Mouse (Mus musculus) limb, embryonic 14.5 days (tissue): ENCODE results near the gene Nfil3. TPM values are rescaled to one million over a fixed set of nuclear protein-coding genes. Genes with fewer than 3 reads are reported as not detected.
A peak's percentile ranks its signal among the peaks of the same experiment; 100 is the strongest.

Experiments used
- ATAC-seq: fragments of 200-750 bp; cut with Nextera tagmentation; 2 replicates; pipeline ENCODE4 v1.8.0; 2017; ENCODE audit warnings: low read depth, moderate number of reproducible peaks, moderate TSS enrichment; ENCODE audit not compliant: low FRiP score
- DNase-seq: peaks from one replicate; pipeline ENCODE4 v3.0.0-alpha.2; 2015; ENCODE audit warnings: low spot score
- H3K27ac ChIP-seq: fragments of 300-500 bp; sonication (generic); replicated peaks from 2 replicates; pipeline ENCODE4 v1.5.1; 2014; ENCODE audit warnings: low read depth, mild to moderate bottlenecking, low read length, moderate library complexity, mixed read lengths
- H3K27me3 ChIP-seq: fragments of 300-500 bp; sonication (generic); 2 replicates; pipeline ENCODE4 v1.6.1; 2014; ENCODE audit warnings: low read length, mixed read lengths; ENCODE audit not compliant: control insufficient read depth, insufficient read depth
- H3K36me3 ChIP-seq: fragments of 300-500 bp; sonication (generic); 2 replicates; pipeline ENCODE4 v1.6.1; 2014; ENCODE audit warnings: mild to moderate bottlenecking, low read length, moderate library complexity, mixed read lengths; ENCODE audit not compliant: control insufficient read depth, insufficient read depth
- H3K4me1 ChIP-seq: fragments of 300-500 bp; sonication (generic); 2 replicates; pipeline ENCODE4 v1.6.1; 2014; ENCODE audit warnings: antibody characterized with exemption, low read length, mixed read lengths; ENCODE audit not compliant: control insufficient read depth, insufficient read depth
- H3K4me2 ChIP-seq: fragments of 300-500 bp; sonication (generic); replicated peaks from 2 replicates; pipeline ENCODE4 v1.6.1; 2014; ENCODE audit warnings: low read depth, mild to moderate bottlenecking, low read length, moderate library complexity; ENCODE audit not compliant: severe bottlenecking
- H3K4me3 ChIP-seq: fragments of 300-500 bp; sonication (generic); replicated peaks from 2 replicates; pipeline ENCODE4 v1.5.1; 2014; ENCODE audit warnings: low read length
- H3K9ac ChIP-seq: fragments of 300-500 bp; sonication (generic); 2 replicates; pipeline ENCODE4 v1.6.1; 2014; ENCODE audit warnings: mild to moderate bottlenecking, low read depth, low read length, moderate library complexity; ENCODE audit not compliant: severe bottlenecking
- H3K9me3 ChIP-seq: fragments of 300-500 bp; sonication (generic); 2 replicates; pipeline ENCODE4 v1.6.1; 2016; ENCODE audit warnings: low read length; ENCODE audit not compliant: control insufficient read depth
- POLR2A ChIP-seq: fragments of 200-500 bp; IDR thresholded peaks from 2 replicates; pipeline ENCODE4 v1.8.0; 2012; ENCODE audit warnings: inconsistent platforms, mild to moderate bottlenecking, moderate library complexity, borderline replicate concordance; ENCODE audit not compliant: insufficient read depth, insufficient read length; ENCODE audit errors: extremely low read depth
- WGBS: fragments of 180-500 bp; shearing (Covaris S2); extraction: QIAGEN DNeasy Blood & Tissue Kit; methylation state at CpG from one replicate; pipeline ENCODE4 v1.1.7; 2014; 5-methylcytosine and 5-hydroxymethylcytosine counted together
- polyA plus RNA-seq, 2 experiments: library from polyadenylated mRNA; depleted of rRNA in 1 of 2; stranded (reverse) in 1 of 2; unstranded in 1 of 2; fragments of >200 nt; fragmentation: Nextera tagmentation in 1 of 2; extraction: Ambion mirVana in 1 of 2; gene quantifications; 2 replicates each; pipeline versions ENCODE4 v1.2.1 to v1.2.3; 2012 to 2014

Gene Nfil3
- polyA plus RNA-seq, 2 experiments, result 9.2 to 29.5 TPM

- Histone ChIP-seq H3K27me3 (no peaks in the 10 kb centered on the region), H3K4me2 (no peak overlapping the region), H3K27ac (no peak overlapping the region), H3K4me3 (no peak overlapping the region), H3K36me3 (no peaks in the 10 kb centered on the region), H3K9me3 (no peaks in the 10 kb centered on the region), H3K9ac (no peak overlapping the region), H3K4me1 (no peaks in the 10 kb centered on the region)
- no peak for ATAC-seq
- WGBS, result 60% methylated on average over 4 of the region's 4 CpGs
- TF ChIP-seq POLR2A, result no peak
- no peak for DNase-seq
Observed at GRCm38 (mm10) chr13:52944116-52944515, 36.8 kb downstream of the Nfil3 start.

GRCm38 (mm10) chr13:52942876-52943388 is 37.9 kb downstream of the Nfil3 start:
- ATAC-seq (no peak), DNase-seq (no peak)
- TF ChIP-seq POLR2A, result no peak
- Histone ChIP-seq H3K9ac (no peak overlapping the region), H3K27me3 (no peaks in the 10 kb centered on the region), H3K4me3 (no peak overlapping the region), H3K4me2 (no peak overlapping the region), H3K36me3 (no peaks in the 10 kb centered on the region), H3K27ac (no peak overlapping the region), H3K9me3 (no peaks in the 10 kb centered on the region), H3K4me1 (no peaks in the 10 kb centered on the region)
- 91% methylated on average over 1 of the region's 1 CpGs for WGBS

GRCm38 (mm10) chr13:52940956-52941355 is 39.9 kb downstream of the Nfil3 start:
- Histone ChIP-seq H3K27me3 (no peaks in the 10 kb centered on the region), H3K9ac (no peak overlapping the region), H3K9me3 (no peaks in the 10 kb centered on the region), H3K4me1 (no peaks in the 10 kb centered on the region), H3K4me3 (no peak overlapping the region), H3K4me2 (no peak overlapping the region), H3K36me3 (no peaks in the 10 kb centered on the region), H3K27ac (no peak overlapping the region)
- TF ChIP-seq POLR2A, result no peak
- no peak for DNase-seq
- no peak for ATAC-seq
- 81% methylated on average over 7 of the region's 7 CpGs for WGBS

- DNase-seq (no peak), ATAC-seq (no peak)
- WGBS, result 56% methylated on average over 10 of the region's 10 CpGs
- H3K4me3 ChIP-seq, result no peak overlapping the region
- H3K36me3 ChIP-seq, result no peaks in the 10 kb centered on the region
- no peak for TF ChIP-seq POLR2A
- no peak overlapping the region for H3K27ac ChIP-seq
- peaks cover 9% of the 10 kb centered on the region for H3K4me1 ChIP-seq
- H3K9me3 ChIP-seq, result no peaks in the 10 kb centered on the region
- no peak overlapping the region for H3K4me2 ChIP-seq
- H3K9ac ChIP-seq, result no peak overlapping the region
- no peaks in the 10 kb centered on the region for H3K27me3 ChIP-seq
Observed at GRCm38 (mm10) chr13:52930582-52930981, 50.3 kb downstream of the Nfil3 start.

- peak; percentile 92 for DNase-seq
- Histone ChIP-seq H3K4me2 (peak within 1 kb of the TSS; percentile 57), H3K4me1 (peaks cover 9% of the 10 kb centered on the region), H3K4me3 (peak within 1 kb of the TSS; percentile 85), H3K27me3 (no peaks in the 10 kb centered on the region), H3K9ac (peak within 1 kb of the TSS; percentile 72), H3K36me3 (no peaks in the 10 kb centered on the region), H3K27ac (peak within 1 kb of the TSS; percentile 67), H3K9me3 (no peaks in the 10 kb centered on the region)
- under 1% methylated on average over 58 of the region's 63 CpGs for WGBS
- no peak for TF ChIP-seq POLR2A
- ATAC-seq, result peak; percentile 98
Observed at GRCm38 (mm10) chr13:52929209-52930171, 51.4 kb downstream of the Nfil3 start, which contains the start of gene Auh. Auh (minus strand) TSS chr13:52929681.
